Mouse (Mus musculus) intestine, embryonic 14.5 days (tissue): ENCODE measurements around the gene Serpind1. TPM values are rescaled to one million over a fixed set of nuclear protein-coding genes. Genes with fewer than 3 reads are reported as not detected.

Source experiments
- ATAC-seq: fragments of 200-750 bp; cut with Nextera tagmentation; replicated peaks from 2 replicates; pipeline ENCODE4 v1.8.0; 2017; ENCODE audit warnings: low read depth, moderate number of reproducible peaks, moderate TSS enrichment, moderate library complexity; ENCODE audit not compliant: low FRiP score, low TSS enrichment
- DNase-seq: peaks from one replicate; pipeline ENCODE4 v3.0.0-alpha.2; 2018; ENCODE audit warnings: low spot score
- H3K27ac ChIP-seq: fragments of 300-500 bp; sonication (generic); 2 replicates; pipeline ENCODE4 v1.5.1; 2014; ENCODE audit warnings: low read depth, mild to moderate bottlenecking, control low read depth
- H3K27me3 ChIP-seq: fragments of 300-500 bp; sonication (generic); replicated peaks from 2 replicates; pipeline ENCODE4 v1.6.1; 2014; ENCODE audit warnings: low read length, control low read depth; ENCODE audit not compliant: control insufficient read depth, insufficient read depth
- H3K36me3 ChIP-seq: fragments of 300-500 bp; sonication (generic); 2 replicates; pipeline ENCODE4 v1.6.1; 2014; ENCODE audit warnings: low read length, control low read depth; ENCODE audit not compliant: control insufficient read depth, insufficient read depth
- H3K4me1 ChIP-seq: fragments of 300-500 bp; sonication (generic); replicated peaks from 2 replicates; pipeline ENCODE4 v1.6.1; 2014; ENCODE audit warnings: low read length, control low read depth, mixed read lengths; ENCODE audit not compliant: control insufficient read depth, insufficient read depth
- H3K4me2 ChIP-seq: fragments of 300-500 bp; sonication (generic); 2 replicates; pipeline ENCODE4 v1.6.1; 2014; ENCODE audit warnings: low read length
- H3K4me3 ChIP-seq: fragments of 300-500 bp; sonication (generic); 2 replicates; pipeline ENCODE4 v1.5.1; 2014; ENCODE audit warnings: low read depth, low read length, control low read depth, mixed read lengths
- H3K9ac ChIP-seq: fragments of 300-500 bp; sonication (generic); 2 replicates; pipeline ENCODE4 v1.6.1; 2014; ENCODE audit warnings: mild to moderate bottlenecking, low read length
- H3K9me3 ChIP-seq: fragments of 300-500 bp; sonication (generic); 2 replicates; pipeline ENCODE4 v1.6.1; 2016; ENCODE audit warnings: low read length, control low read depth; ENCODE audit not compliant: control insufficient read depth
- WGBS: fragments of 180-500 bp; shearing (Covaris S2); extraction: QIAGEN DNeasy Blood & Tissue Kit; methylation state at CpG from one replicate; pipeline ENCODE4 v1.1.7; 2014; 5-methylcytosine and 5-hydroxymethylcytosine counted together
- polyA plus RNA-seq: library from polyadenylated mRNA; unstranded; fragments of >200 nt; fragmentation: Nextera tagmentation; extraction: Ambion mirVana; gene quantifications from 2 replicates; pipeline ENCODE4 v1.2.1, GENCODE M21; 2014

Gene Serpind1
- polyA plus RNA-seq, 1 experiment from 2014 or later, result 0.22 TPM

- H3K27ac ChIP-seq, result no peak overlapping the region
- no peak overlapping the region for H3K4me3 ChIP-seq
- 82% methylated on average over 7 of the region's 7 CpGs for WGBS
- H3K36me3 ChIP-seq, result peaks cover 10% of the 10 kb centered on the region
- H3K4me2 ChIP-seq, result no peak overlapping the region
- H3K27me3 ChIP-seq, result no peaks in the 10 kb centered on the region
- no peaks in the 10 kb centered on the region for H3K4me1 ChIP-seq
- ATAC-seq, result no peak
- no peaks in the 10 kb centered on the region for H3K9me3 ChIP-seq
- H3K9ac ChIP-seq, result no peak overlapping the region
- no peak for DNase-seq
These were observed 8.5 kb downstream of the Serpind1 start for GRCm38 (mm10) chr16:17339701-17340100.

DNA sequence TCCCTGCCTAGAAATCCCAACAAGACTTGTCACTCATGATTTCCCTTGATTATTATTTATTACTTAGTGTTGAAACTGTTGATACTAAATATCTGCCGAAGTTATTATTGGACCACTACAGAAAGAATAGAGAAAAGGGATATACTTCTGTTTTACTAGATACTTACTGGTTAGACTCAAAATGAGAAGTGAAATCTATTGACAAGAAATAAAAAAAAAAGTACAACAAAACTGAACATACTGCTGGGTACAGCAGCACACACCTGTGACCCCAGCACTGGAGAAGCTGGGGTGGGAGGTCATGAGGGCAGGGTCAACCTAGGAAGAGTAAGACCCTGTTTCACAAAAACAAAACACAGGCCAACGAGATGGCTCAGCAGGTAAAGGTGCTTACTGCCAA lies 9.5 kb downstream of the Serpind1 start:
- no peak overlapping the region for H3K4me2 ChIP-seq
- peaks cover 11% of the 10 kb centered on the region for H3K36me3 ChIP-seq
- H3K4me1 ChIP-seq, result no peaks in the 10 kb centered on the region
- H3K9ac ChIP-seq, result no peak overlapping the region
- WGBS, result 92% methylated on average over 2 of the region's 2 CpGs
- H3K27me3 ChIP-seq, result no peaks in the 10 kb centered on the region
- ATAC-seq (no peak), DNase-seq (no peak)
- H3K9me3 ChIP-seq, result no peaks in the 10 kb centered on the region
- H3K4me3 ChIP-seq, result no peak overlapping the region
- H3K27ac ChIP-seq, result no peak overlapping the region

DNA sequence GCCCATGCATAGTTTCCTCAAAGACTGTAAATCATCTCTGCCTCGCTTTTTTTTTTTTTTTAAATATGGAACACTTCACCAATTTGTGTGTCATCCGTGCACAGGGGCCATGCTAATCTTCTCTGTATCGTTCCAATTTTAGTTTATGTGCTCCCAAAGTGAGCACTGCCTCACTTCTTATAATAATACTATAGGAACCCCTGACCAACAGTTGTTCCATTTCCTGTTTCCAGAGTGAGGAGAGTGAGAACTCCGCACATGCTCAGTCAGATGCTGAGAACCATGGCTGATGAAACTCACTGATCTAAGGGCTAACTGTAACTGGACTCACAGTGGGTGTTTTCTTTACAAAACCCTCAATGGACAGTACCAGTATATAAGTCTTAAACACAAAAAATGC lies 10.7 kb downstream of the Serpind1 start:
- no peak overlapping the region for H3K4me3 ChIP-seq
- H3K27ac ChIP-seq, result no peak overlapping the region
- WGBS, result 84% methylated on average over 4 of the region's 4 CpGs
- ATAC-seq (no peak), DNase-seq (no peak)
- H3K9ac ChIP-seq, result no peak overlapping the region
- no peaks in the 10 kb centered on the region for H3K9me3 ChIP-seq
- H3K27me3 ChIP-seq, result no peaks in the 10 kb centered on the region
- H3K4me1 ChIP-seq, result no peaks in the 10 kb centered on the region
- no peak overlapping the region for H3K4me2 ChIP-seq
- peaks cover 11% of the 10 kb centered on the region; the same call in 1 of the 2 replicates for H3K36me3 ChIP-seq

GRCm38 (mm10) chr16:17345141-17345812 lies 14.1 kb downstream of the Serpind1 start:
- H3K4me3 ChIP-seq, result no peak overlapping the region
- no peaks in the 10 kb centered on the region for H3K27me3 ChIP-seq
- no peak overlapping the region for H3K27ac ChIP-seq
- H3K9ac ChIP-seq, result no peak overlapping the region
- no peaks in the 10 kb centered on the region for H3K9me3 ChIP-seq
- DNase-seq, result no peak
- 64% methylated on average over 8 of the region's 8 CpGs for WGBS
- H3K36me3 ChIP-seq, result peaks cover 29% of the 10 kb centered on the region
- peak; percentile 70; the same call in 1 of the 2 replicates for ATAC-seq
- H3K4me2 ChIP-seq, result no peak overlapping the region
- H3K4me1 ChIP-seq, result no peaks in the 10 kb centered on the region

DNA sequence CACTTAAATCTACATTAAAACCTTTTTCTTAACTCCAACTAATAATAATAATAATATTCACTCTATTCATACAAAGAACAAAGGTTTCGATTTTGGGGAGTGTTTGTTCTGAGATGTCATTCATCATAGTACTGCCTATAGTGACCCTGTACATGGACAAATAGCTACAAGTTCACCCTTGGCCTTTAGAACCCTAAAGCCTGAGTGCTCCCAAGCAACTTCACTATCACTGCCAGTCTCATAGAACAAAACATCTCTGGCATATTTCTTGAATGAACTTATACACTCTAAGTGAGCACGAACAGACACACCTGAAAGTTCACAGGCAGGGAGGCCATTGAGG lies 14.6 kb downstream of the Serpind1 start:
- no peak overlapping the region for H3K9ac ChIP-seq
- H3K36me3 ChIP-seq, result peaks cover 34% of the 10 kb centered on the region
- DNase-seq (no peak), ATAC-seq (no peak)
- H3K9me3 ChIP-seq, result no peaks in the 10 kb centered on the region
- H3K27me3 ChIP-seq, result no peaks in the 10 kb centered on the region
- H3K4me2 ChIP-seq, result no peak overlapping the region
- no peaks in the 10 kb centered on the region for H3K4me1 ChIP-seq
- no peak overlapping the region for H3K27ac ChIP-seq
- no peak overlapping the region for H3K4me3 ChIP-seq
- 78% methylated on average over 2 of the region's 2 CpGs for WGBS

DNA sequence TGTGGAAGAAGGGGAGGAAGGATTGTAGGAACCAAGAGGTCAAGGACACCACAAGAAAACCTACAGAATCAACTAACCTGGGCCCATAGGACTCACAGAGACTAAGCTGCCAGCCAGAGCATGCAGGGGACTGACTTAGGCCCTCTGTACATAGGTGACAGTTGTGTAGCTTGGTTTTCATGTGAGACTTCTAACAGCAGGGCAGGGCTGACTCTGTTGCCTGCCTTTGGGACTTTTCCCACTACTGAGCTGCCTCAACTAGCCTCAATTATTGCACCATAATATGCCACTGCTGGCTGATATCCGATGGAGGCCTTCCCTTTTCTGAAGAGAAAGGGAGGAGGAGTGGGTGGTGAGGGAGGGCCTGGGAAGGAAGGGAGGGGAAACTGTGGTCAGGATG lies 15.6 kb downstream of the Serpind1 start:
- no peaks in the 10 kb centered on the region for H3K9me3 ChIP-seq
- H3K27ac ChIP-seq, result no peak overlapping the region
- H3K4me2 ChIP-seq, result no peak overlapping the region
- no peaks in the 10 kb centered on the region for H3K4me1 ChIP-seq
- DNase-seq (no peak), ATAC-seq (no peak)
- peaks cover 44% of the 10 kb centered on the region for H3K36me3 ChIP-seq
- H3K27me3 ChIP-seq, result no peaks in the 10 kb centered on the region
- H3K4me3 ChIP-seq, result no peak overlapping the region
- WGBS, result 83% methylated on average over 1 of the region's 1 CpGs
- no peak overlapping the region for H3K9ac ChIP-seq

- no peak for DNase-seq
- H3K4me1 ChIP-seq, result no peaks in the 10 kb centered on the region
- H3K36me3 ChIP-seq, result peaks cover 54% of the 10 kb centered on the region
- no peak overlapping the region for H3K27ac ChIP-seq
- no peak overlapping the region for H3K9ac ChIP-seq
- H3K9me3 ChIP-seq, result no peaks in the 10 kb centered on the region
- no peak for ATAC-seq
- no peaks in the 10 kb centered on the region for H3K27me3 ChIP-seq
- H3K4me2 ChIP-seq, result no peak overlapping the region
- H3K4me3 ChIP-seq, result no peak overlapping the region
- WGBS, result 89% methylated on average over 6 of the region's 6 CpGs
These were observed 24.9 kb downstream of the Serpind1 start for GRCm38 (mm10) chr16:17356031-17356430.

DNA sequence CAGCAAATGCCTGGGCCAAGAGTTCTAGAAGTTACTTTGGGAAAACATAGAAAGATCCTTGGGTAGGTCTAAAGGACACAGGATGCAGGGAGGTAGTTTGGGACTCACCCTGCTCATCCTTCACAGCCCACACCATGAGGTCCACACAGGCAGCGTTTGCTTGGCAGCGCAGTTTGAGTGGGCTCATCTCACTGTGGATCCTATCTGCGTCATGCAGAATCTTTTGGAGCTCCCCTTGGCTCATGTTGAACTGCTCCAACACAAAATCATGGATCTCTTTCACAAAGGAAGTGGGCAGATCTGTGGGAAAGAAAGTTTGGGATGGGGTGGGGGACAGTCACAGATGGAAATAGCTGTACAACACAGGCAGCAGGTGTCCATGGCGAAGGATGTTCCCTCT lies 27.6 kb downstream of the Serpind1 start:
- no peak overlapping the region for H3K27ac ChIP-seq
- H3K36me3 ChIP-seq, result peaks cover 35% of the 10 kb centered on the region
- H3K9ac ChIP-seq, result no peak overlapping the region
- no peak overlapping the region for H3K4me3 ChIP-seq
- H3K4me1 ChIP-seq, result no peaks in the 10 kb centered on the region
- no peak for DNase-seq
- WGBS, result 89% methylated on average over 4 of the region's 4 CpGs
- ATAC-seq, result no peak
- H3K4me2 ChIP-seq, result no peak overlapping the region
- H3K9me3 ChIP-seq, result no peaks in the 10 kb centered on the region
- no peaks in the 10 kb centered on the region for H3K27me3 ChIP-seq

- Histone ChIP-seq H3K27me3 (no peaks in the 10 kb centered on the region), H3K4me3 (no peak overlapping the region), H3K9ac (no peak overlapping the region), H3K27ac (no peak overlapping the region), H3K9me3 (no peaks in the 10 kb centered on the region), H3K4me1 (no peaks in the 10 kb centered on the region), H3K4me2 (no peak overlapping the region), H3K36me3 (peaks cover 35% of the 10 kb centered on the region)
- ATAC-seq (no peak), DNase-seq (no peak)
- 90% methylated on average over 4 of the region's 4 CpGs for WGBS
These were observed 51.1 kb downstream of the Serpind1 start for GRCm38 (mm10) chr16:17382306-17382705.
